Mouse (Mus musculus) lung, postnatal 0 days (tissue): ENCODE data around the gene Lmln.
"Not testable (repeated sequence)": the region's sequence is repeated elsewhere in the genome, so short reads cannot be mapped to it uniquely, and the experiment has no call there.

Experiments
- CTCF ChIP-seq: IDR thresholded peaks from 2 replicates; pipeline ENCODE4 v1.5.1; 2016; ENCODE audit warnings: antibody characterized with exemption, mild to moderate bottlenecking
- EP300 ChIP-seq: IDR thresholded peaks from 2 replicates; pipeline ENCODE4 v1.6.1; 2016; ENCODE audit warnings: antibody characterized with exemption, mild to moderate bottlenecking, control low read depth

DNA sequence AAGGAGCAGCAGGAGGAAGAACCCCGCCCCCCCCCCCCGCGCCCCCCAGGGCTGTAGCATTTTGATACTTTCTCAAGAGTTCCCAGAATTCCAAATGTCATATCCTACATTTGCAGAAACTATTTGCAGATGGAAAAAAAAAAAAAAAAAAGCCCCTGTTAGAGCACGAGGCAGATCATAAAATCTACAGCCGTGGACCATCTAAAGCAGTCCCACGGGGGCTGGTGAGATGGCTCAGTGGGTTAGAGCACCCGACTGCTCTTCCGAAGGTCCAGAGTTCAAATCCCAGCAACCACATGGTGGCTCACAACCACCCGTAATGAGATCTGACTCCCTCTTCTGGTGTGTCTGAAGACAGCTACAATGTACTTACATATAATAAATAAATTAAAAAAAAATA lies 88.6 kb downstream of the Lmln start:
- not testable (repeated sequence) for TF ChIP-seq CTCF, EP300
